Mouse (Mus musculus) spleen, embryonic (tissue): ENCODE results near the gene Pitx1.

Experiments used
- CTCF ChIA-PET: fragments of 350-600 bp; sonication (Branson Sonifier 250); formaldehyde crosslinking; loops from one replicate; lab custom pipeline; 2022; lab: Charles Lee

Gene Pitx1

GRCm38 (mm10) chr13:55836142-55836625 lies at the start of gene Pitx1:
Pitx1 (minus strand) TSS chr13:55836192.
- CTCF ChIA-PET, result no interaction called here

GRCm38 (mm10) chr13:55881431-55882202 lies 45.6 kb upstream of the Pitx1 start:
- CTCF ChIA-PET, result no interaction called here

DNA sequence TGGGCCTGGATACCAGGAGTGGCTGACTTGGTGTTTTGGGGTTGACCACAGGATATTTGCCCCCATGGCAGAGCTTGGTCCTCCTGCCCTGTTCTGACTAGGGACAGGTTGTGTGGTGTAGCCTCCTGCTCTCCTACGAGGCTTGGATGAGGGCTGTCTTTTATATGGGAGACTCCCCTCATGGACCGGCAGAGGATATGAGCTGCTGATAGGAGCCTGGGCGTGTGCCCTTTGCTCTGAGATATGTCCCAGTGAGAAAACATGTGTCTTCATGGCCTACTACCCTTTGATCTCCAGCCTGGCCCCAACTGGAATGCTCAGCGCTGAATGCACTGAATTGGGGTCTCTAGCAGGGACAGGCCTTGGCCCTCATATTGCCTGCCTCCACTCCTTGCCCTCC lies 42.4 kb upstream of the Pitx1 start:
- CTCF ChIA-PET, result no interaction called here

DNA sequence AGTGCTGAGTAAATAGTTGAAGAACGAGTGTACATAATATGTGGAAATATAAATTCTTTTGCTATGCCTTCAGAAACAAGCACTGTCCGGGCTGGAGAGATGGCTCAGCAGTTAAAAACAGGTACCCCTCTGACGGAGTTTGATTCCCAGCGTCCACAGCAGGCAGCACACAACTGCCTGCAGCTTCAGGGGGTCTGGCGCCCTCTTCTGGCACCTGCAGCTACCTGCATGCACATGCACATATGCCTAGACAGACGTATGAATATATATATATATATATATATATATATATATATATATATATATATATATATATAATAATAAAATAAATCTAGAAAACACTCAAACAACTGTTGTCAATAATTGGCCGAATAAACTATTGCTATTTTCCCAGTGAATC lies 35.4 kb upstream of the Pitx1 start:
- CTCF ChIA-PET, result no interaction called here

GRCm38 (mm10) chr13:55870001-55870400 lies 34.0 kb upstream of the Pitx1 start:
- CTCF ChIA-PET, result interaction anchor here (0.6 kb wide), 1 partner anchor 41 kb away, joined by 9 read pairs; no protein-coding TSS in a partner anchor

DNA sequence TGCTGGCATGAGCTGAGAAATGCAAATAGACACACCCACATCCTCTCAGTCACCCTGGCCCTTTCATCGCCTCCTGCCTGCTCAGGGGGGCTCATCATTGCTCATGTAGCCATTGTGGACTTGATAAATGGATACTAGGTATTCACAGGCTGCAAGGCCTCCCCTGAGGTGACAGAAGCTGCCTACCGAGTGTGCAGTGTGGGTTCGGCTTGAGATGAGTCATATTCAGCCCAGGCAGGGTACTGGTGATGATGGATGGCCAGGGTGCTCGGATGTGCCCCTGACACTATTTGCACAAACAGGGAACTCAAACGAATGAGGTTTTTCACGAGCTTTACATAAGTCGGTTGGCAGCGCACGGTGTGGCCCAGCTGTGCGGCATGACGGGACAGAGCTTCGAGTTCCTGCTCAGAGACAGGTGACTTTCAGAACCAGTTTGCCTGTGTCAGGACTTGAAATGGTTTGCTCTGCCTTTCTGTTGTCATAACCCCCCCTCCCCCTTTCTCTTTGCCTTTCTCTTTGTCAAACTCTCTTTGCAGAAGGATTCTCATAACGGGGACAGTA lies 31.6 kb upstream of the Pitx1 start:
- CTCF ChIA-PET, result no interaction called here

GRCm38 (mm10) chr13:55860483-55860882 lies 24.5 kb upstream of the Pitx1 start:
- CTCF ChIA-PET, result no interaction called here

GRCm38 (mm10) chr13:55858463-55858862 lies 22.5 kb upstream of the Pitx1 start:
- CTCF ChIA-PET, result no interaction called here

DNA sequence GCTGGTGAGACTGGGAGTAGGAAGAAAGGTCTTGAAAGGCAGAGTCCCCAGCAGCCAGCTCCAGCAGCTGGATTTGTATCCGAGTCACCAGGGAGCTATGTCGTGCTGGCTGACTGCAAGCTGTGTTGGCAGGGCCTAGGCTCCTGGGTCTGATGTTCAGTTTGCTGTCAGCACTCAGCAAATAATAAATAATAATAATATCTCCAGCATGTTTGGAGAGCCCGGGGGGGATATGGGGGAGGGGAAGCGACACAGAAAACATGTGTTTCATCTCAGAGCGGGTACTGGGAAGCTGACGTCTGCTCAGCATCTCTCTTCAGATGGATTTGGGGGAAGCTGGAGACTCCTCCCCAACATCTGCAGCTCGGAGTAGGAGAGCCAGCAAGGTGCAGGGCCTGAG lies 19.8 kb upstream of the Pitx1 start:
- CTCF ChIA-PET, result interaction anchor here (0.7 kb wide), 1 partner anchor 1208 kb away, joined by 3 read pairs; no protein-coding TSS in a partner anchor

DNA sequence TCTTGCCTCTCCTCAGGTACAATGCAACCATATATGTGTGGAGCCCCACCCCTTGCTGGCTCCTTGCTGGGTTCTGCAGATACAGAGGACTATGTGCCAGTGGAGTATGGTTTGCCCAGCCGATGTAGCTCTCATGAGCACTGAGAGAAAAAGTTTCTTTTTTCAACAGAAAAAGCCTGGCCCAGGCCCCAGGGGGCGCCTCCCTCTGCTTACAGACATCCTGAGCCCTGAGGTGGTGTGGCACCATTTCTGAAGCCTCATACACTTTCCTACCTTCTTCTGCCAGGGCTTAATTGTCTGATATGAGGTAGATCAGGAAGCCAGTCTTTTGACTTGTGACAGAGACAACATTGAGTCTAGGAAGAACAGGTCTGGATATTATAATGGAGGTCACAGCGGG lies 16.2 kb upstream of the Pitx1 start:
- CTCF ChIA-PET, result no interaction called here

DNA sequence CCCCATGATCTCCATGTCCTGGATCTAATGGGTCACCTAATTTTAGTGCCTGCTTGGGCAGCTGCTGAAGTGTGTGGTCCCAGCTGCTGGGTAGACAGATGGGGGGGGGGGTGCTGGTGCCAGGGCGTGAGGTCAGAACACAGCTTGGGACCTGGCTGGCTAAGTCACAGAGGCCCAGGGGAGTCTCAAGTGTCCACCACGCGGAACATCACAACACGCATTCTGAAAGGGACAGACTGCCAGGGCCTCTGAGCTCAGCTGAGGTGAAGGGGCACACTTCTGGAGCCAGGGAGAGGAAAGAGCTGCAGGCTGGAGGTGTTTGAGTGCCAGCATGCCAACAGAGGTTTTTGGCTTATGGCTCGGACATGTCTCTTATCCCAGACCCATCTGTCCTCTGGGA lies 14.7 kb upstream of the Pitx1 start:
- CTCF ChIA-PET, result no interaction called here

DNA sequence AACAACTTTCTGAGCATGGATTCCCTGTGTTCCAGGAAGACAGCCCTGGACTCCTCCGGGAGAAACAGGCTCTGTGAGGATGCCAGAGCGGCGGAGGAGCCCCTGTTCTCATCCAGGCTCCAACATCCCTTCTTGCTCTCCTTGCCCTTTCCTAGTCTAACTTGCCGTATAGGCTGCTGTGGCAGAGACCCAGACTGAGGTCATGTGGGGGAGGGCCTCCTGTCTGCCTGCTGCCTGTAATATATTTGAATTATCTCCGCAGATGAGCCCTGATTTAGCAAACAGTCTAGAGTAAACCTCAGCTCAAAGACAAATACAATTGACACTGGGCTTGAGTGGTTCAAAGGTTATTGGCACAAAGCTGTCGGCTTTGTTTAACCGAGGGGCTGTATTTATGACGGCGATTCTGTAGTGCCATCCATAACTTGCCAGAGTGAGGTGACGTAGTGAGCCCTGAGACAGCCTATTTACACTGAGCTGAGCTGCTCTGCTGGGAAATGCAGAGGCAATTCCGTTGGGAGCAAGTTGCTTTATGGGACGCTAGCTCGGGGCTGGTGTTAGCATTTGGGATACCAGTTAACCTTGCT lies 12.7 kb upstream of the Pitx1 start:
- CTCF ChIA-PET, result no interaction called here

- CTCF ChIA-PET, result no interaction called here
Observed at GRCm38 (mm10) chr13:55847805-55848204, 11.8 kb upstream of the Pitx1 start.

DNA sequence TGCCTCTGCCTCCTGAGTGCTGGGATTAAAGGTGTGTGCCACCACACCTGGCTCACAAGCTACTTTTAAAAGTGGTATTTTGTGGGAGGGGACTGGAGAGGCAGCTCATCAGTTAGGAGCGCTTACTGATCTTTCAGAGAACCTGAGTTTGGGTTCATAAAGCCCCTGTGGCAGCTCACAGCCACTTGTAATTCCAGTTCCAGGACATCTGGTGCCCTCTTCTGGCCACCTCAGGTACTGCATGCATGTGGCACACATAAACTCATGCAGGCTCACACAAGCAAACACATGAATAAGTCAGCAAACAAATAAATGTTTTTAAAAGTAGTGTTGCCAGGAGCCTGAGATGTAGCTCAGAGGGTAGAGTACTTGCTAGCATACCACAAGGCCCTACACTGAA lies 7.7 kb upstream of the Pitx1 start:
- CTCF ChIA-PET, result no interaction called here

DNA sequence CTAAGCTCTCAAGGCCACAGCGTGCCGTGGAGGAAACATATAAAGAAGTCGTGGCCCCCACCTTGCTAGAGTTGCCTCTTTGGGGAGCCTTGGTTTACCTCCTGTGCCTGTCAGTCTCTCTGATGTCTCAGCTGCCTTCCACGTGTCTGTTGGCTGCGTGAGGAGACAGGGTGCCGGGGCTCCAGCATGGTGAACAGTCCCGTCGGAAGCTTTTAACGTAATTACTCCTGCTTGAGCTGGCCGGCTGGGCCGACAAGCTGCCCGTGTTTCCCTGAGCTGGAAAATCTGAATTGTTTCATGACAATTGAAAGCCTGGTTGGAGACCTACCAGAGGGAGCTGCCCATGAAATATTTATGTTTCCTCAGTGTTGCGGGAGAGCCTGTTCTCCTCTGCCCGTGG lies 4.2 kb upstream of the Pitx1 start:
- CTCF ChIA-PET, result no interaction called here

- CTCF ChIA-PET, result no interaction called here
Observed at GRCm38 (mm10) chr13:55836786-55837780, 1.1 kb upstream of the Pitx1 start.

- CTCF ChIA-PET, result no interaction called here
Observed at GRCm38 (mm10) chr13:55835548-55836097, 369 bp downstream of the Pitx1 start.

- CTCF ChIA-PET, result no interaction called here
Observed at GRCm38 (mm10) chr13:55834667-55835066, 1.3 kb downstream of the Pitx1 start.

DNA sequence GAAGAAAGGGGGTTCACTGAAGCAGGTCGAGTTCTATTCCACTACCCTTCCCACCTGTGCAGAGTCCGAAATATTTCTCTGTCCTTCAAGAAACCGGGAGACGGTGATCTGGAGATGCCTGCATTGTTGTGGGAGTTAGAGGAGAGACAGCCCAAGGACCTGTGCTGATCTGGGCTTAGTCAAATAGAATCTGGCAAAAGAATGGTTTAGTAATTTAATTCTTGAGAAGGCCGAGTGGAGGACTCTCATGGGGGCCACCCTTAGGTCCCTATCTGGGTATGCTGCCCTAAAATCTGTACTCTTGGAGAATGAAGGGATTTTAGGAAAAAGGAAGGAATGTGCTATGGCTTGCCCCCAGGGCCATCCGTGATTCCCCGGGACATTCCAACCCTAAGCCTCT lies 2.1 kb downstream of the Pitx1 start:
- CTCF ChIA-PET, result no interaction called here

DNA sequence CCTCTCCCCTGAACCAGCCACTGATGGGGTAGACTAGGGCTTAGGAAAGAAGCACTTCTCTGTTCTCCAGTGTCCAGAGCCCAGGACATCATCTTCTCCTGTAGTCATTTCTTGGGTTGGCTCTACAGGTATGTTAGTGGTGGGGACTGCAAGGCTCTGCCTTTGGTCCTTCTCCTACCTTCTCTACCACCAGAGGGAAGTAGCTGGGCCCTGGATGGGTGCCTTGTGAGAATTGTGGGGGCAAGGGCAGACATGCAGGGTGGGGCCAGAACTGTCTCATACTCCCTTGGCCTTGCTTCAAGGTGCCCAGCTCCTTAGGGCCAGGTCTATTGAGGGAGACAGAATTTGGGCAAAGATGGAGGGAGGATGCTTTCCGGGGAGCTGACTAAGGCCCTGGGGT lies 3.4 kb downstream of the Pitx1 start:
- CTCF ChIA-PET, result no interaction called here

- CTCF ChIA-PET, result no interaction called here
Observed at GRCm38 (mm10) chr13:55831722-55832160, 4.3 kb downstream of the Pitx1 start.
